Mouse (Mus musculus) lung, postnatal 0 days (tissue): ENCODE data around the gene Hoxd12. TPM values are rescaled to one million over a fixed set of nuclear protein-coding genes. Genes with fewer than 3 reads are reported as not detected.

Source experiments
- ATAC-seq: fragments of 200-750 bp; cut with Nextera tagmentation; 2 replicates; pipeline ENCODE4 v1.8.0; 2017; ENCODE audit warnings: moderate library complexity
- DNase-seq: peaks from one replicate; pipeline ENCODE4 v3.0.0-alpha.2; 2016; ENCODE audit warnings: low spot score
- H3K27ac ChIP-seq: fragments of 300-500 bp; sonication (generic); 2 replicates; pipeline ENCODE4 v1.5.1; 2014; ENCODE audit warnings: antibody characterized with exemption, mild to moderate bottlenecking, low read length, mixed read lengths
- H3K27me3 ChIP-seq: fragments of 300-500 bp; sonication (generic); replicated peaks from 2 replicates; pipeline ENCODE4 v1.6.1; 2014; ENCODE audit warnings: low read length, mixed read lengths; ENCODE audit not compliant: insufficient read depth
- H3K36me3 ChIP-seq: fragments of 300-500 bp; sonication (generic); 2 replicates; pipeline ENCODE4 v1.6.1; 2014; ENCODE audit warnings: low read length, mixed read lengths; ENCODE audit not compliant: insufficient read depth
- H3K4me1 ChIP-seq: fragments of 300-500 bp; sonication (generic); 2 replicates; pipeline ENCODE4 v1.6.1; 2014; ENCODE audit warnings: antibody characterized with exemption, low read depth, low read length, mixed read lengths; ENCODE audit not compliant: insufficient read depth
- H3K4me2 ChIP-seq: fragments of 300-500 bp; sonication (generic); replicated peaks from 2 replicates; pipeline ENCODE4 v1.6.1; 2014; ENCODE audit warnings: low read depth, mild to moderate bottlenecking, low read length, moderate library complexity, mixed read lengths
- H3K4me3 ChIP-seq: fragments of 300-500 bp; sonication (generic); 2 replicates; pipeline ENCODE4 v1.5.1; 2014; ENCODE audit warnings: low read depth, low read length
- H3K9ac ChIP-seq: fragments of 300-500 bp; sonication (generic); replicated peaks from 2 replicates; pipeline ENCODE4 v1.6.1; 2014; ENCODE audit warnings: low read depth, mild to moderate bottlenecking
- H3K9me3 ChIP-seq: fragments of 300-500 bp; sonication (generic); 2 replicates; pipeline ENCODE4 v1.6.1; 2016; ENCODE audit warnings: low read length, mixed read lengths
- CTCF ChIP-seq: IDR thresholded peaks from 2 replicates; pipeline ENCODE4 v1.5.1; 2016; ENCODE audit warnings: antibody characterized with exemption, mild to moderate bottlenecking
- EP300 ChIP-seq: IDR thresholded peaks from 2 replicates; pipeline ENCODE4 v1.6.1; 2016; ENCODE audit warnings: antibody characterized with exemption, mild to moderate bottlenecking, control low read depth
- WGBS: fragments of 180-500 bp; shearing (Covaris S2); extraction: QIAGEN DNeasy Blood & Tissue Kit; methylation state at CpG from one replicate; pipeline ENCODE4 v1.1.7; 2014; 5-methylcytosine and 5-hydroxymethylcytosine counted together
- polyA plus RNA-seq: library from polyadenylated mRNA; unstranded; fragments of >200 nt; fragmentation: Nextera tagmentation; extraction: Ambion mirVana; gene quantifications from 2 replicates; pipeline ENCODE4 v1.2.1, GENCODE M21; 2015

Gene Hoxd12
- polyA plus RNA-seq, 1 experiment from 2014 or later = not detected

- ATAC-seq (no peak), DNase-seq (no peak)
- no peak overlapping the region for H3K4me2 ChIP-seq
Measured at GRCm38 (mm10) chr2:74685059-74685603, 10.3 kb downstream of the Hoxd12 start.

GRCm38 (mm10) chr2:74686301-74686987 lies 11.6 kb downstream of the Hoxd12 start:
- Histone ChIP-seq H3K9ac (no peak overlapping the region), H3K27me3 (peaks cover 92% of the 10 kb centered on the region), H3K9me3 (no peaks in the 10 kb centered on the region), H3K36me3 (no peaks in the 10 kb centered on the region), H3K4me2 (no peak overlapping the region), H3K4me3 (no peak overlapping the region), H3K27ac (no peak overlapping the region), H3K4me1 (peaks cover 5% of the 10 kb centered on the region; the same call in 1 of the 2 replicates)
- TF ChIP-seq CTCF (peak; percentile 66), EP300 (no peak)
- ATAC-seq (no peak), DNase-seq (peak; percentile 69)
- 7% methylated on average over 17 of the region's 17 CpGs for WGBS

More at GRCm38 (mm10) chr2:74685059-74685603, 10.3 kb downstream of the Hoxd12 start:
- peaks cover 5% of the 10 kb centered on the region; the same call in 1 of the 2 replicates for H3K4me1 ChIP-seq
- TF ChIP-seq CTCF (no peak), EP300 (no peak)
- H3K9ac ChIP-seq = no peak overlapping the region
- no peaks in the 10 kb centered on the region for H3K36me3 ChIP-seq
- no peak overlapping the region for H3K27ac ChIP-seq
- H3K4me3 ChIP-seq = no peak overlapping the region
- peaks cover 94% of the 10 kb centered on the region for H3K27me3 ChIP-seq
- 15% methylated on average over 4 of the region's 4 CpGs for WGBS
- H3K9me3 ChIP-seq = no peaks in the 10 kb centered on the region

- no peak for TF ChIP-seq EP300
- TF ChIP-seq CTCF = no peak
- 2% methylated on average over 27 of the region's 27 CpGs for WGBS
- H3K9me3 ChIP-seq = no peaks in the 10 kb centered on the region
- no peaks in the 10 kb centered on the region for H3K36me3 ChIP-seq
- no peak overlapping the region for H3K27ac ChIP-seq
- ATAC-seq (no peak), DNase-seq (no peak)
- H3K9ac ChIP-seq = no peak overlapping the region
- H3K4me3 ChIP-seq = no peak overlapping the region
- peaks cover 92% of the 10 kb centered on the region for H3K27me3 ChIP-seq
- no peak overlapping the region for H3K4me2 ChIP-seq
- peaks cover 5% of the 10 kb centered on the region; the same call in 1 of the 2 replicates for H3K4me1 ChIP-seq
Measured at GRCm38 (mm10) chr2:74686988-74687697, 12.3 kb downstream of the Hoxd12 start.

- H3K4me3 ChIP-seq = no peak overlapping the region
- DNase-seq (no peak), ATAC-seq (no peak)
- no peaks in the 10 kb centered on the region; the same call in 1 of the 2 replicates for H3K4me1 ChIP-seq
- H3K9me3 ChIP-seq = no peaks in the 10 kb centered on the region
- under 1% methylated on average over 31 of the region's 31 CpGs for WGBS
- H3K9ac ChIP-seq = no peak overlapping the region
- H3K36me3 ChIP-seq = no peaks in the 10 kb centered on the region
- no peak overlapping the region for H3K4me2 ChIP-seq
- TF ChIP-seq EP300 = no peak
- no peak for TF ChIP-seq CTCF
- peaks cover 91% of the 10 kb centered on the region for H3K27me3 ChIP-seq
- H3K27ac ChIP-seq = no peak overlapping the region
Measured at GRCm38 (mm10) chr2:74687698-74688555, 13.1 kb downstream of the Hoxd12 start.

GRCm38 (mm10) chr2:74688795-74689573 lies 14.2 kb downstream of the Hoxd12 start:
- 4% methylated on average over 12 of the region's 12 CpGs for WGBS
- Histone ChIP-seq H3K4me2 (no peak overlapping the region), H3K27ac (no peak overlapping the region), H3K9ac (no peak overlapping the region), H3K4me3 (no peak overlapping the region), H3K36me3 (no peaks in the 10 kb centered on the region), H3K27me3 (peaks cover 94% of the 10 kb centered on the region), H3K9me3 (no peaks in the 10 kb centered on the region), H3K4me1 (no peaks in the 10 kb centered on the region)
- TF ChIP-seq EP300 = no peak
- ATAC-seq (no peak), DNase-seq (no peak)
